Mouse (Mus musculus) c-Kit-negative CD71-positive TER-119-positive erythroid progenitor cells, embryonic 14.5 days (primary cell): ENCODE results near the gene Lypd3.
"Not testable (repeated sequence)": the region's sequence is repeated elsewhere in the genome, so short reads cannot be mapped to it uniquely, and the experiment has no call there.

Source experiments
- DNase-seq: peaks from one replicate; pipeline ENCODE4 v3.0.0-alpha.2; 2013; ENCODE audit warnings: low read depth, low spot score

Gene Lypd3

GRCm38 (mm10) chr7:24612308-24612910 is 23.9 kb upstream of the Lypd3 start:
- DNase-seq: no peak

- no peak for DNase-seq
Observed at GRCm38 (mm10) chr7:24614816-24615215, 21.5 kb upstream of the Lypd3 start.

GRCm38 (mm10) chr7:24617763-24618162 is 18.6 kb upstream of the Lypd3 start:
- DNase-seq: no peak

GRCm38 (mm10) chr7:24618374-24618773 is 18.0 kb upstream of the Lypd3 start:
- not testable (repeated sequence) for DNase-seq

- DNase-seq: no peak
Observed at GRCm38 (mm10) chr7:24619671-24620397, 16.5 kb upstream of the Lypd3 start.

- no peak for DNase-seq
Observed at GRCm38 (mm10) chr7:24621193-24621592, 15.2 kb upstream of the Lypd3 start.

GRCm38 (mm10) chr7:24622967-24623366 is 13.4 kb upstream of the Lypd3 start:
- no peak for DNase-seq

GRCm38 (mm10) chr7:24628685-24629610 is 7.4 kb upstream of the Lypd3 start:
- DNase-seq: peak; percentile 41

GRCm38 (mm10) chr7:24629672-24630071 is 6.7 kb upstream of the Lypd3 start:
- DNase-seq: no peak

- no peak for DNase-seq
Observed at GRCm38 (mm10) chr7:24630116-24630880, 6.1 kb upstream of the Lypd3 start.

- DNase-seq: no peak
Observed at GRCm38 (mm10) chr7:24637046-24637445, 696 bp downstream of the Lypd3 start.

- no peak for DNase-seq
Observed at GRCm38 (mm10) chr7:24638026-24638856, 1.9 kb downstream of the Lypd3 start.

- no peak for DNase-seq
Observed at GRCm38 (mm10) chr7:24640450-24640849, 4.1 kb downstream of the Lypd3 start.

GRCm38 (mm10) chr7:24642491-24642890 is 6.1 kb downstream of the Lypd3 start:
- no peak for DNase-seq

GRCm38 (mm10) chr7:24644492-24644891 is 8.1 kb downstream of the Lypd3 start:
- no peak for DNase-seq

GRCm38 (mm10) chr7:24644996-24645395 is 8.6 kb downstream of the Lypd3 start:
- no peak for DNase-seq

- DNase-seq: no peak
Observed at GRCm38 (mm10) chr7:24646486-24646885, 10.1 kb downstream of the Lypd3 start.

GRCm38 (mm10) chr7:24653681-24654080 is 17.3 kb downstream of the Lypd3 start:
- peak; percentile 27 for DNase-seq

GRCm38 (mm10) chr7:24659737-24660357 is 23.5 kb downstream of the Lypd3 start:
- no peak for DNase-seq
